Mouse (Mus musculus): ENCODE data around the gene Ssmem1. TPM values are rescaled to one million over a fixed set of nuclear protein-coding genes. Genes with fewer than 3 reads are reported as not detected.

The Ssmem1 gene
- total and polyA plus RNA-seq, 3 experiments = 0.17 to 0.34 TPM; not detected in 1

DNA sequence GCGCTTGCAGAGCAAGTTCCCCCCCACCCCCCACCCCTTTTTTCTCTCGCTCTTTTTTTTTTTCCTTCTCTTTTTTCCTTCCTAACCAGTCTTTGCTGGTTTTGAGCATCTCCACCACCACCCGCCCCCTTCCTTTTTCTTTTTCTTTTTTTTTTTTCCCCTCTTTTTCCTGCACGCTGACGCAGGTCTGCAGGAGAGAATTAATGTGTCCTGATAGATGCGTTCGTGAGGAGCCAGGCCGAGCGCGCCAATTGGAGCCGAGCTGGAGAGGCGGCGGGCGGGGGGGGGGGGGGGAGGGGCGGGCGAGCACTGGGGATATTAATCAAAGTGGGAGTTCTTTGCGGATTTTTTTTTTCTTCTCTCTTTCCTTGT, 37.6 kb downstream of the Ssmem1 start:
- H3K9me3 ChIP-seq (replicated peaks; ENCODE audit: low read length) = no peaks in the 10 kb centered on the region
- no peaks in the 10 kb centered on the region for H3K36me3 ChIP-seq (replicated peaks in 1 of 2; ENCODE audit: control insufficient read depth in 1 of 2, insufficient read depth in 1 of 2, low read length in 1 of 2)
- DNase-seq (ENCODE audit: extremely low read depth) = no peak
- in situ Hi-C loops (cut with MboI; ENCODE audit: low pct_ligation_motif_present, low pct_unique_long_range_greater_than_20kb, low sequenced_read_pairs) (no loop called here), dilution Hi-C loops (cut with MboI; ENCODE audit: extremely low pct_ligation_motif_present, extremely low pct_unique_long_range_greater_than_20kb, low sequenced_read_pairs) (no loop called here)
- no peak overlapping the region for H3K27ac ChIP-seq (ENCODE audit: insufficient read depth, low read depth)
- no peak overlapping the region for H3K9ac ChIP-seq (ENCODE audit: insufficient read depth, low read depth)
- H3K4me2 ChIP-seq (ENCODE audit: insufficient read depth, low read depth, poor library complexity, severe bottlenecking) = no peak overlapping the region
- no peak for TF ChIP-seq CTCF (conservative IDR thresholded peaks at IDR 0.05 in 1 of 2, IDR thresholded peaks at IDR 0.05 in 1 of 2; ENCODE audit: low read depth in 2 of 2, low read length in 2 of 2)
- TF ChIP-seq HCFC1 (IDR thresholded peaks at IDR 0.05; ENCODE audit: low read depth, low read length) = no peak
- TF ChIP-seq RCOR1 (conservative IDR thresholded peaks at IDR 0.05; ENCODE audit: low read depth, low read length) = no peak
- no peak for TF ChIP-seq TCF12 (IDR thresholded peaks at IDR 0.05; ENCODE audit: low read depth, low read length)
- no peak for TF ChIP-seq ELF1 (IDR thresholded peaks at IDR 0.05; ENCODE audit: low read depth, low read length)
- TF ChIP-seq POLR2AphosphoS2 (IDR thresholded peaks at IDR 0.05; ENCODE audit: low read depth, low read length) = no peak
- TF ChIP-seq ZNF384 (IDR thresholded peaks at IDR 0.05; ENCODE audit: low read depth, low read length) = no peak
- no peak for TF ChIP-seq USF2 (conservative IDR thresholded peaks at IDR 0.05; ENCODE audit: low read depth, low read length)
- TF ChIP-seq MAFK (IDR thresholded peaks at IDR 0.05; ENCODE audit: insufficient replicate concordance, low read length) = no peak
- no peak for TF ChIP-seq JUN (IDR thresholded peaks at IDR 0.05; ENCODE audit: insufficient read depth, low read depth, low read length)
- no peak for TF ChIP-seq UBTF (IDR thresholded peaks at IDR 0.05; ENCODE audit: low read depth, low read length)
- TF ChIP-seq E2F4 (IDR thresholded peaks at IDR 0.05; ENCODE audit: insufficient replicate concordance, low read depth, low read length) = no peak
- no peak for TF ChIP-seq SMC3 (IDR thresholded peaks at IDR 0.05; ENCODE audit: low read depth, low read length)
- TF ChIP-seq EP300 (IDR thresholded peaks at IDR 0.05; ENCODE audit: low read length) = no peak
- no peak for TF ChIP-seq ZMIZ1 (IDR thresholded peaks at IDR 0.05; ENCODE audit: low read depth, low read length)
- TF ChIP-seq NELFE (IDR thresholded peaks at IDR 0.05; ENCODE audit: low read depth, low read length) = no peak
- no peak overlapping the region for H3K4me3 ChIP-seq (replicated peaks in 1 of 3; ENCODE audit: low read depth in 2 of 3, low read length in 2 of 3, poor library complexity in 1 of 3)
- H3K4me1 ChIP-seq (ENCODE audit: control insufficient read depth in 1 of 2, insufficient read depth in 2 of 2) = peaks cover 2 to 3% of the 10 kb centered on the region in 2 experiments; a peak in 2 of 4 replicates
- no peaks in the 10 kb centered on the region for H3K79me2 ChIP-seq (replicated peaks; ENCODE audit: control insufficient read depth, extremely low read depth, insufficient read depth, poor library complexity, severe bottlenecking)
- H3K27me3 ChIP-seq (replicated peaks) = no peaks in the 10 kb centered on the region

DNA sequence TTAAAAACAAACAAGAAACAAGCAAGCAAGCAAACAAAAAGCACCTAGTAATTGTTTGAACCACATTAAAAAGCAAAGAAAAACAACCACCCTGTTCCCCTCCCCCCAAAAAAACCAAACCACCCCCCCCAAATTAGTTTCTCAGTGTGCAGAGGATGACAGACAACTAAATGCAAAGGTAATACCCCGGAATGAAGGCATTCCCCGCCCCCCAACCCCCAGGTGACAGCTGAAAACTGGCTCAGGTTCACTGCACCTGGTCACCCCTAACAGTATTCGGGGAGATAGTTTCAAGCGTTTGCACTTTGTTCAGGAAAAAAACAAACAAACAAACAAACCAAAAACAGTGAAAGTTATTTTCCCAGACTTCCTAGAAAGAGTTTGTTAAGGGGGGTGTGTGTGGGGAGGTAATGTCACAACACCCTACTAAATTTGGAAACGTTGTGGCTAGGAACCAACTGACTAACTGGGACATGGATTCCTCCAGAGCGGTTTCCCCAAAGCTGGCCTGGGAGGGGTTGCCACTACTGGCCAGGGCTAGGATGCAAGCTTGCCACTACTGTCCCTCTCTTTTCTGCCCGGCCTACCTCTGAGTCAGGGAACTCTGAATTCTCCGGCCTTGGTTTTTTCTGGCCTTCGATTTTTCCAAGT, 38.1 kb downstream of the Ssmem1 start:
- Histone ChIP-seq H3K4me1 (ENCODE audit: control insufficient read depth in 1 of 2, insufficient read depth in 2 of 2) (peaks cover 2 to 3% of the 10 kb centered on the region in 2 experiments; a peak in 2 of 4 replicates), H3K9me3 (replicated peaks; ENCODE audit: low read length) (no peaks in the 10 kb centered on the region), H3K4me3 (replicated peaks in 1 of 3; ENCODE audit: low read depth in 2 of 3, low read length in 2 of 3, poor library complexity in 1 of 3) (no peak overlapping the region), H3K4me2 (ENCODE audit: insufficient read depth, low read depth, poor library complexity, severe bottlenecking) (no peak overlapping the region), H3K36me3 (replicated peaks in 1 of 2; ENCODE audit: control insufficient read depth in 1 of 2, insufficient read depth in 1 of 2, low read length in 1 of 2) (no peaks in the 10 kb centered on the region), H3K9ac (ENCODE audit: insufficient read depth, low read depth) (no peak overlapping the region), H3K27me3 (replicated peaks) (no peaks in the 10 kb centered on the region), H3K79me2 (replicated peaks; ENCODE audit: control insufficient read depth, extremely low read depth, insufficient read depth, poor library complexity, severe bottlenecking) (no peaks in the 10 kb centered on the region), H3K27ac (ENCODE audit: insufficient read depth, low read depth) (no peak overlapping the region)
- no peak for TF ChIP-seq RCOR1 (conservative IDR thresholded peaks at IDR 0.05; ENCODE audit: low read depth, low read length)
- TF ChIP-seq CHD1 (IDR thresholded peaks at IDR 0.05; ENCODE audit: low read depth, low read length) = no peak
- TF ChIP-seq USF2 (conservative IDR thresholded peaks at IDR 0.05; ENCODE audit: low read depth, low read length) = no peak
- TF ChIP-seq TCF12 (IDR thresholded peaks at IDR 0.05; ENCODE audit: low read depth, low read length) = no peak
- TF ChIP-seq MAX (IDR thresholded peaks at IDR 0.05; ENCODE audit: low read length) = no peak
- no peak for TF ChIP-seq USF1 (IDR thresholded peaks at IDR 0.05; ENCODE audit: low read depth, low read length)
- TF ChIP-seq SMC3 (IDR thresholded peaks at IDR 0.05; ENCODE audit: low read depth, low read length) = no peak
- TF ChIP-seq E2F4 (IDR thresholded peaks at IDR 0.05; ENCODE audit: insufficient replicate concordance, low read depth, low read length) = no peak
- no peak for TF ChIP-seq NELFE (IDR thresholded peaks at IDR 0.05; ENCODE audit: low read depth, low read length)
- no peak for TF ChIP-seq GABPA (IDR thresholded peaks at IDR 0.05; ENCODE audit: insufficient replicate concordance, low read depth, low read length)
- no peak for TF ChIP-seq JUN (IDR thresholded peaks at IDR 0.05; ENCODE audit: insufficient read depth, low read depth, low read length)
- TF ChIP-seq JUND (conservative IDR thresholded peaks at IDR 0.05; ENCODE audit: low read depth, low read length) = no peak
- no peak for TF ChIP-seq MEF2A (IDR thresholded peaks at IDR 0.05; ENCODE audit: borderline replicate concordance, low read depth, low read length)
- TF ChIP-seq UBTF (IDR thresholded peaks at IDR 0.05; ENCODE audit: low read depth, low read length) = no peak
- TF ChIP-seq POLR2AphosphoS2 (IDR thresholded peaks at IDR 0.05; ENCODE audit: low read depth, low read length) = no peak
- TF ChIP-seq CTCF (conservative IDR thresholded peaks at IDR 0.05 in 1 of 2, IDR thresholded peaks at IDR 0.05 in 1 of 2; ENCODE audit: low read depth in 2 of 2, low read length in 2 of 2) = no peak
- dilution Hi-C loops (cut with MboI; ENCODE audit: extremely low pct_ligation_motif_present, extremely low pct_unique_long_range_greater_than_20kb, low sequenced_read_pairs) = no loop called here
- no peak for DNase-seq (ENCODE audit: extremely low read depth)
- in situ Hi-C loops (cut with MboI; ENCODE audit: low pct_ligation_motif_present, low pct_unique_long_range_greater_than_20kb, low sequenced_read_pairs) = no loop called here

Data from CH12.LX (cell line).